Mouse (Mus musculus): ENCODE data around the gene Abcb6. TPM values are rescaled to one million over a fixed set of nuclear protein-coding genes. Genes with fewer than 3 reads are reported as not detected.

Gene Abcb6
- 24.0 and 27.5 TPM in 2 replicates for polyA plus RNA-seq (2012; rRNA removed)

GRCm38 (mm10) chr1:75180105-75180590, at the start of gene Abcb6:
Gene Abcb6 (minus strand): TSS chr1:75180392.
- WGBS: 0% methylated on average over 31 of the region's 31 CpGs
- DNase-seq (ENCODE audit: low read depth, low spot score): peak; percentile 82

GRCm38 (mm10) chr1:75229158-75229557, 49.0 kb upstream of the Abcb6 start:
- DNase-seq (ENCODE audit: low read depth, low spot score): no peak
- 58% methylated on average over 4 of the region's 4 CpGs for WGBS

GRCm38 (mm10) chr1:75227653-75228052, 47.5 kb upstream of the Abcb6 start:
- no peak for DNase-seq (ENCODE audit: low read depth, low spot score)
- WGBS: 79% methylated on average over 1 of the region's 1 CpGs

GRCm38 (mm10) chr1:75226138-75226537, 45.9 kb upstream of the Abcb6 start:
- 50% methylated on average over 2 of the region's 2 CpGs for WGBS

GRCm38 (mm10) chr1:75225473-75225872, 45.3 kb upstream of the Abcb6 start:
- WGBS: 61% methylated on average over 3 of the region's 3 CpGs

More at GRCm38 (mm10) chr1:75226138-75226537, 45.9 kb upstream of the Abcb6 start:
- no peak for DNase-seq (ENCODE audit: low read depth, low spot score)

GRCm38 (mm10) chr1:75223532-75223931, 43.3 kb upstream of the Abcb6 start:
- DNase-seq (ENCODE audit: low read depth, low spot score): no peak
- WGBS: 61% methylated on average over 6 of the region's 6 CpGs

More at GRCm38 (mm10) chr1:75225473-75225872, 45.3 kb upstream of the Abcb6 start:
- DNase-seq (ENCODE audit: low read depth, low spot score): no peak

- 80% methylated on average over 6 of the region's 6 CpGs for WGBS
- no peak for DNase-seq (ENCODE audit: low read depth, low spot score)
These were observed 42.7 kb upstream of the Abcb6 start for GRCm38 (mm10) chr1:75222926-75223325.

GRCm38 (mm10) chr1:75221538-75221937, 41.3 kb upstream of the Abcb6 start:
- no peak for DNase-seq (ENCODE audit: low read depth, low spot score)
- 74% methylated on average over 3 of the region's 3 CpGs for WGBS

GRCm38 (mm10) chr1:75219531-75219930, 39.3 kb upstream of the Abcb6 start, which contains the start of gene Tuba4a:
Gene Tuba4a (minus strand): TSS chr1:75219865.
- WGBS: 3% methylated on average over 34 of the region's 34 CpGs
- no peak for DNase-seq (ENCODE audit: low read depth, low spot score)

GRCm38 (mm10) chr1:75219078-75219477, 38.9 kb upstream of the Abcb6 start:
- peak; percentile 71 for DNase-seq (ENCODE audit: low read depth, low spot score)
- under 1% methylated on average over 24 of the region's 24 CpGs for WGBS

- DNase-seq (ENCODE audit: low read depth, low spot score): no peak
- WGBS: 2% methylated on average over 38 of the region's 38 CpGs
These were observed 38.2 kb upstream of the Abcb6 start for GRCm38 (mm10) chr1:75218227-75219001.

- no peak for DNase-seq (ENCODE audit: low read depth, low spot score)
- WGBS: 7% methylated on average over 6 of the region's 6 CpGs
These were observed 37.7 kb upstream of the Abcb6 start for GRCm38 (mm10) chr1:75217893-75218226.

GRCm38 (mm10) chr1:75216797-75217585, 36.8 kb upstream of the Abcb6 start:
- DNase-seq (ENCODE audit: low read depth, low spot score): no peak
- 66% methylated on average over 13 of the region's 13 CpGs for WGBS

GRCm38 (mm10) chr1:75215785-75216184, 35.6 kb upstream of the Abcb6 start:
- DNase-seq (ENCODE audit: low read depth, low spot score): no peak
- WGBS: 89% methylated on average over 9 of the region's 9 CpGs

GRCm38 (mm10) chr1:75214886-75215285, 34.7 kb upstream of the Abcb6 start:
- no peak for DNase-seq (ENCODE audit: low read depth, low spot score)
- WGBS: 25% methylated on average over 5 of the region's 5 CpGs

GRCm38 (mm10) chr1:75214442-75214841, 34.2 kb upstream of the Abcb6 start:
- DNase-seq (ENCODE audit: low read depth, low spot score): peak; percentile 85
- whole genome bisulfite sequencing: 37% methylated on average over 2 of the region's 2 CpGs

GRCm38 (mm10) chr1:75213096-75213495, 32.9 kb upstream of the Abcb6 start:
- WGBS: 33% methylated on average over 7 of the region's 7 CpGs
- no peak for DNase-seq (ENCODE audit: low read depth, low spot score)

GRCm38 (mm10) chr1:75212542-75212941, 32.4 kb upstream of the Abcb6 start:
- DNase-seq (ENCODE audit: low read depth, low spot score): no peak
- 73% methylated on average over 4 of the region's 4 CpGs for WGBS

- 5% methylated on average over 17 of the region's 17 CpGs for WGBS
- no peak for DNase-seq (ENCODE audit: low read depth, low spot score)
These were observed 31.0 kb upstream of the Abcb6 start for GRCm38 (mm10) chr1:75211141-75211708.

Data from large intestine, adult 2 months (tissue).